Mouse (Mus musculus): ENCODE data around the gene Ptpre. TPM values are rescaled to one million over a fixed set of nuclear protein-coding genes. Genes with fewer than 3 reads are reported as not detected.
"Not testable (repeated sequence)": the region's sequence is repeated elsewhere in the genome, so short reads cannot be mapped to it uniquely, and the experiment has no call there.

Gene Ptpre
- polyA plus RNA-seq, 1 experiment from 2014 or later, result 3.1 TPM

- H3K4me2 ChIP-seq (ENCODE audit: low read depth, low read length), result no peak overlapping the region
- H3K9ac ChIP-seq (ENCODE audit: low read length), result no peak overlapping the region
- ATAC-seq (replicated peaks; ENCODE audit: extremely low read depth, insufficient read depth, low FRiP score), result no peak
- WGBS, result 80% methylated on average over 8 of the region's 8 CpGs
- H3K27ac ChIP-seq (ENCODE audit: low read length), result no peak overlapping the region
- H3K9me3 ChIP-seq (replicated peaks; ENCODE audit: control insufficient read depth, low read length), result no peaks in the 10 kb centered on the region
- no peaks in the 10 kb centered on the region for H3K36me3 ChIP-seq (ENCODE audit: control insufficient read depth, insufficient read depth)
- no peak overlapping the region for H3K4me3 ChIP-seq (ENCODE audit: low read length)
- H3K4me1 ChIP-seq (ENCODE audit: control insufficient read depth, insufficient read depth, low read length), result peaks cover 3% of the 10 kb centered on the region
- no peaks in the 10 kb centered on the region for H3K27me3 ChIP-seq (ENCODE audit: control insufficient read depth, insufficient read depth, low read length)
Observed at GRCm38 (mm10) chr7:135614892-135615291, 77.6 kb downstream of the Ptpre start.

GRCm38 (mm10) chr7:135616479-135616878 is 79.2 kb downstream of the Ptpre start:
- not testable (repeated sequence) for H3K4me3 ChIP-seq (ENCODE audit: low read length); H3K36me3 ChIP-seq (ENCODE audit: control insufficient read depth, insufficient read depth); ATAC-seq (replicated peaks; ENCODE audit: extremely low read depth, insufficient read depth, low FRiP score)

GRCm38 (mm10) chr7:135617776-135618175 is 80.5 kb downstream of the Ptpre start:
- H3K4me1 ChIP-seq (ENCODE audit: control insufficient read depth, insufficient read depth, low read length), result no peaks in the 10 kb centered on the region
- no peak for ATAC-seq (replicated peaks; ENCODE audit: extremely low read depth, insufficient read depth, low FRiP score)
- no peak overlapping the region for H3K4me3 ChIP-seq (ENCODE audit: low read length)
- no peaks in the 10 kb centered on the region for H3K9me3 ChIP-seq (replicated peaks; ENCODE audit: control insufficient read depth, low read length)
- no peak overlapping the region for H3K4me2 ChIP-seq (ENCODE audit: low read depth, low read length)
- H3K36me3 ChIP-seq (ENCODE audit: control insufficient read depth, insufficient read depth), result no peaks in the 10 kb centered on the region
- 78% methylated on average over 11 of the region's 11 CpGs for WGBS
- no peak overlapping the region for H3K9ac ChIP-seq (ENCODE audit: low read length)
- H3K27me3 ChIP-seq (ENCODE audit: control insufficient read depth, insufficient read depth, low read length), result no peaks in the 10 kb centered on the region
- no peak overlapping the region for H3K27ac ChIP-seq (ENCODE audit: low read length)

More at GRCm38 (mm10) chr7:135616479-135616878, 79.2 kb downstream of the Ptpre start:
- H3K27ac ChIP-seq (ENCODE audit: low read length); H3K9ac ChIP-seq (ENCODE audit: low read length); H3K4me1 ChIP-seq (ENCODE audit: control insufficient read depth, insufficient read depth, low read length); H3K4me2 ChIP-seq (ENCODE audit: low read depth, low read length); H3K9me3 ChIP-seq (replicated peaks; ENCODE audit: control insufficient read depth, low read length); H3K27me3 ChIP-seq (ENCODE audit: control insufficient read depth, insufficient read depth, low read length): not testable (repeated sequence)

GRCm38 (mm10) chr7:135621649-135622048 is 84.4 kb downstream of the Ptpre start:
- Histone ChIP-seq H3K27me3 (ENCODE audit: control insufficient read depth, insufficient read depth, low read length) (no peaks in the 10 kb centered on the region), H3K4me3 (ENCODE audit: low read length) (no peak overlapping the region), H3K27ac (ENCODE audit: low read length) (no peak overlapping the region), H3K36me3 (ENCODE audit: control insufficient read depth, insufficient read depth) (no peaks in the 10 kb centered on the region), H3K9me3 (replicated peaks; ENCODE audit: control insufficient read depth, low read length) (no peaks in the 10 kb centered on the region), H3K9ac (ENCODE audit: low read length) (no peak overlapping the region), H3K4me2 (ENCODE audit: low read depth, low read length) (no peak overlapping the region), H3K4me1 (ENCODE audit: control insufficient read depth, insufficient read depth, low read length) (no peaks in the 10 kb centered on the region)
- ATAC-seq (replicated peaks; ENCODE audit: extremely low read depth, insufficient read depth, low FRiP score), result no peak
- 53% methylated on average over 6 of the region's 6 CpGs for WGBS

- no peak overlapping the region for H3K4me2 ChIP-seq (ENCODE audit: low read depth, low read length)
- no peaks in the 10 kb centered on the region for H3K36me3 ChIP-seq (ENCODE audit: control insufficient read depth, insufficient read depth)
- no peaks in the 10 kb centered on the region for H3K4me1 ChIP-seq (ENCODE audit: control insufficient read depth, insufficient read depth, low read length)
- no peaks in the 10 kb centered on the region for H3K9me3 ChIP-seq (replicated peaks; ENCODE audit: control insufficient read depth, low read length)
- no peak overlapping the region for H3K4me3 ChIP-seq (ENCODE audit: low read length)
- no peaks in the 10 kb centered on the region for H3K27me3 ChIP-seq (ENCODE audit: control insufficient read depth, insufficient read depth, low read length)
- no peak overlapping the region for H3K27ac ChIP-seq (ENCODE audit: low read length)
- no peak overlapping the region for H3K9ac ChIP-seq (ENCODE audit: low read length)
- ATAC-seq (replicated peaks; ENCODE audit: extremely low read depth, insufficient read depth, low FRiP score), result no peak
Observed at GRCm38 (mm10) chr7:135622241-135622640, 85.0 kb downstream of the Ptpre start.

- H3K9ac ChIP-seq (ENCODE audit: low read length), result no peak overlapping the region
- no peaks in the 10 kb centered on the region for H3K36me3 ChIP-seq (ENCODE audit: control insufficient read depth, insufficient read depth)
- H3K9me3 ChIP-seq (replicated peaks; ENCODE audit: control insufficient read depth, low read length), result no peaks in the 10 kb centered on the region
- no peak overlapping the region for H3K4me3 ChIP-seq (ENCODE audit: low read length)
- 67% methylated on average over 3 of the region's 3 CpGs for WGBS
- H3K27ac ChIP-seq (ENCODE audit: low read length), result no peak overlapping the region
- no peaks in the 10 kb centered on the region for H3K27me3 ChIP-seq (ENCODE audit: control insufficient read depth, insufficient read depth, low read length)
- no peaks in the 10 kb centered on the region for H3K4me1 ChIP-seq (ENCODE audit: control insufficient read depth, insufficient read depth, low read length)
- no peak overlapping the region for H3K4me2 ChIP-seq (ENCODE audit: low read depth, low read length)
- ATAC-seq (replicated peaks; ENCODE audit: extremely low read depth, insufficient read depth, low FRiP score), result no peak
Observed at GRCm38 (mm10) chr7:135624854-135625253, 87.6 kb downstream of the Ptpre start.

GRCm38 (mm10) chr7:135628363-135628762 is 91.1 kb downstream of the Ptpre start:
- Histone ChIP-seq H3K36me3 (ENCODE audit: control insufficient read depth, insufficient read depth) (no peaks in the 10 kb centered on the region), H3K4me3 (ENCODE audit: low read length) (no peak overlapping the region), H3K27ac (ENCODE audit: low read length) (no peak overlapping the region), H3K9me3 (replicated peaks; ENCODE audit: control insufficient read depth, low read length) (no peaks in the 10 kb centered on the region), H3K4me1 (ENCODE audit: control insufficient read depth, insufficient read depth, low read length) (no peaks in the 10 kb centered on the region), H3K27me3 (ENCODE audit: control insufficient read depth, insufficient read depth, low read length) (peaks cover 2% of the 10 kb centered on the region; the same call in 1 of the 2 replicates), H3K9ac (ENCODE audit: low read length) (no peak overlapping the region), H3K4me2 (ENCODE audit: low read depth, low read length) (no peak overlapping the region)
- ATAC-seq (replicated peaks; ENCODE audit: extremely low read depth, insufficient read depth, low FRiP score), result no peak
- WGBS, result 72% methylated on average over 7 of the region's 7 CpGs

- no peak overlapping the region for H3K9ac ChIP-seq (ENCODE audit: low read length)
- no peak for ATAC-seq (replicated peaks; ENCODE audit: extremely low read depth, insufficient read depth, low FRiP score)
- no peaks in the 10 kb centered on the region for H3K4me1 ChIP-seq (ENCODE audit: control insufficient read depth, insufficient read depth, low read length)
- no peaks in the 10 kb centered on the region for H3K9me3 ChIP-seq (replicated peaks; ENCODE audit: control insufficient read depth, low read length)
- WGBS, result 66% methylated on average over 9 of the region's 9 CpGs
- no peak overlapping the region for H3K4me3 ChIP-seq (ENCODE audit: low read length)
- H3K27ac ChIP-seq (ENCODE audit: low read length), result no peak overlapping the region
- no peaks in the 10 kb centered on the region for H3K36me3 ChIP-seq (ENCODE audit: control insufficient read depth, insufficient read depth)
- peaks cover 2% of the 10 kb centered on the region; the same call in 1 of the 2 replicates for H3K27me3 ChIP-seq (ENCODE audit: control insufficient read depth, insufficient read depth, low read length)
- H3K4me2 ChIP-seq (ENCODE audit: low read depth, low read length), result no peak overlapping the region
Observed at GRCm38 (mm10) chr7:135629019-135629418, 91.7 kb downstream of the Ptpre start.

- no peaks in the 10 kb centered on the region for H3K4me1 ChIP-seq (ENCODE audit: control insufficient read depth, insufficient read depth, low read length)
- H3K27ac ChIP-seq (ENCODE audit: low read length), result no peak overlapping the region
- no peaks in the 10 kb centered on the region for H3K9me3 ChIP-seq (replicated peaks; ENCODE audit: control insufficient read depth, low read length)
- peaks cover 5% of the 10 kb centered on the region; the same call in 1 of the 2 replicates for H3K27me3 ChIP-seq (ENCODE audit: control insufficient read depth, insufficient read depth, low read length)
- no peaks in the 10 kb centered on the region for H3K36me3 ChIP-seq (ENCODE audit: control insufficient read depth, insufficient read depth)
- no peak overlapping the region for H3K9ac ChIP-seq (ENCODE audit: low read length)
- peak; percentile 28; the same call in 1 of the 2 replicates for ATAC-seq (replicated peaks; ENCODE audit: extremely low read depth, insufficient read depth, low FRiP score)
- no peak overlapping the region for H3K4me2 ChIP-seq (ENCODE audit: low read depth, low read length)
- whole genome bisulfite sequencing, result 52% methylated on average over 8 of the region's 8 CpGs
- no peak overlapping the region for H3K4me3 ChIP-seq (ENCODE audit: low read length)
Observed at GRCm38 (mm10) chr7:135631776-135632552, 94.7 kb downstream of the Ptpre start.

All from heart, embryonic 16.5 days (tissue).